Mouse (Mus musculus) cortical plate, adult 2 months (tissue): ENCODE results near the gene Tnfaip8l3.

Experiments used
- CTCF ChIP-seq: fragments of 200-500 bp; IDR thresholded peaks from 2 replicates; pipeline ENCODE4 v1.5.1; 2011; ENCODE audit warnings: mild to moderate bottlenecking, control low read depth, low read length; ENCODE audit not compliant: insufficient read depth; ENCODE audit errors: extremely low read depth
- POLR2A ChIP-seq: fragments of 200-500 bp; IDR thresholded peaks from 2 replicates; pipeline ENCODE4 v1.6.1; 2011; ENCODE audit warnings: mild to moderate bottlenecking, low read length, control low read depth; ENCODE audit not compliant: insufficient read depth; ENCODE audit errors: extremely low read depth

GRCm38 (mm10) chr9:54063655-54064054 lies 4.5 kb downstream of the Tnfaip8l3 start:
- TF ChIP-seq POLR2A (no peak), CTCF (no peak)
